In the genomic region with DNA sequence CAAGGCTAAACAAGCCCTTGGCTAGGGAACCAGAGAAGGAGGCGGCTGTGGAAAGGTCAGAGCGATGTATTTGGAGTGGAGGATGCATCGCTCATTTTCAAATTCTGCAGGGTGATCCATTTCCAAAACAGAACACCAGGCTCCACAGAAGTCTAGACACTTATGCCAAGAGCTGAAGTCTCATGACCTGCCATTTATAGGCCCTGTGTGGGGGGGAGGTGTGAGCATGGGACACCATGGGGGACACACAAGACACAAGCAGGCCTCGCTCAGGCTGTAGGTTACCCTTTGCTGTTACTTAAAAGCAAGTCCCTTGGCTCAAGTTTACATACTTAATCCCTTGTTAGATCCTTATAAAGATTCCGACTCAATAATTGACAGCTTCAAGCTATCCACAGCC, we compare ENCODE assay signal across 21 mouse cellular contexts. TPM values are rescaled to one million over a fixed set of nuclear protein-coding genes. Genes with fewer than 3 reads are reported as not detected.
A peak's percentile ranks its signal among the peaks of the same experiment; 100 is the strongest.
DNase-seq lines count a peak whose midpoint lies in the region; ATAC-seq and TF ChIP-seq lines count a peak whose summit lies in the region.
"Had no signal": no experiment of that assay in that cellular context is flagged by ENCODE, and none has a peak within 500 bp of the region (broad histone marks: within the 10 kb centered on the region; RNA-seq: fewer than 3 reads in every experiment).

No protein-coding gene starts in this region.

- no peak overlapping the region for H3K27ac ChIP-seq in heart, embryonic 10.5 days
- H3K27ac ChIP-seq in ES-Bruce4 (ENCODE audit: insufficient read depth, low read length), result no peak overlapping the region
- H3K27ac ChIP-seq in brown adipose tissue, adult 24 weeks (replicated peaks; ENCODE audit: low read depth, low read length), result 0 out of 2 replicates have a peak overlapping the region, but pooled peaks have one; percentile 44
- H3K27ac ChIP-seq in heart, postnatal 0 days (ENCODE audit: low read depth), result peak overlapping the region; percentile 68
- no peak overlapping the region for H3K27ac ChIP-seq in stomach, postnatal 0 days (replicated peaks)
- H3K27ac ChIP-seq: embryonic facial prominence, embryonic 12.5 days; hindbrain, embryonic 14.5 days; intestine, embryonic 15.5 days; neural tube, embryonic 12.5 days had no signal

- TF ChIP-seq EP300 in ES-Bruce4 (IDR thresholded peaks at IDR 0.05; ENCODE audit: insufficient read depth, low read depth, low read length), result no peak
- TF ChIP-seq EP300 in heart, postnatal 0 days (IDR thresholded peaks at IDR 0.05; ENCODE audit: low read depth), result 0 out of 2 replicates have a peak, but pooled peaks have one; percentile 34
- TF ChIP-seq EP300 in stomach, postnatal 0 days (optimal IDR thresholded peaks at IDR 0.05), result no peak

- H3K4me1 ChIP-seq in heart, embryonic 10.5 days, result peaks cover 18% of the 10 kb centered on the region
- H3K4me1 ChIP-seq in ES-Bruce4 (ENCODE audit: control insufficient read depth, insufficient read depth, low read length), result peaks cover 3% of the 10 kb centered on the region
- H3K4me1 ChIP-seq in brown adipose tissue, adult 24 weeks (ENCODE audit: control insufficient read depth, insufficient read depth, insufficient read length, low read length), result peaks cover 2% of the 10 kb centered on the region
- peaks cover 20% of the 10 kb centered on the region for H3K4me1 ChIP-seq in heart, postnatal 0 days (ENCODE audit: control insufficient read depth, insufficient read depth)
- H3K4me1 ChIP-seq in stomach, postnatal 0 days (replicated peaks; ENCODE audit: control insufficient read depth, insufficient read depth), result no peaks in the 10 kb centered on the region

- DNase-seq in heart, adult 8-10 months (ENCODE audit: low spot score), result peak; percentile 50
- DNase-seq in heart, embryonic 10.5 days (ENCODE audit: low spot score), result no peak
- peak; percentile 12 for DNase-seq in heart, postnatal 0 days (ENCODE audit: low spot score)
- DNase-seq in urinary bladder, adult 18-20 months (ENCODE audit: low spot score in 2 of 2), result no peak
- DNase-seq in stomach, postnatal 0 days (ENCODE audit: low spot score), result no peak
- DNase-seq: adrenal gland, adult 2 months; cerebellum, adult 11-12 months; liver; right cerebral cortex, postnatal 14 days; thymus, postnatal 25 days had no signal

- peak overlapping the region; percentile 21; the same call in 1 of the 2 replicates for H3K4me2 ChIP-seq in heart, postnatal 0 days (ENCODE audit: low read depth, low read length)
- H3K4me2 ChIP-seq in stomach, postnatal 0 days (replicated peaks; ENCODE audit: low read depth), result no peak overlapping the region
- H3K4me2 ChIP-seq: embryonic facial prominence, embryonic 12.5 days; hindbrain, embryonic 14.5 days; intestine, embryonic 15.5 days; neural tube, embryonic 12.5 days had no signal

- H3K4me3 ChIP-seq in heart, embryonic 10.5 days, result no peak overlapping the region
- H3K4me3 ChIP-seq in ES-Bruce4 (ENCODE audit: low read depth, low read length), result no peak overlapping the region
- H3K4me3 ChIP-seq in brown adipose tissue, adult 24 weeks (ENCODE audit: insufficient read depth, low read depth, low read length), result no peak overlapping the region
- H3K4me3 ChIP-seq in heart, postnatal 0 days (ENCODE audit: low read depth, low read length), result no peak overlapping the region
- no peak overlapping the region for H3K4me3 ChIP-seq in stomach, postnatal 0 days (ENCODE audit: low read depth, low read length)
- H3K4me3 ChIP-seq: embryonic facial prominence, embryonic 12.5 days; intestine, embryonic 15.5 days; neural tube, embryonic 12.5 days had no signal

- no peaks in the 10 kb centered on the region for H3K9me3 ChIP-seq in heart, embryonic 10.5 days
- no peaks in the 10 kb centered on the region for H3K9me3 ChIP-seq in ES-Bruce4 (replicated peaks; ENCODE audit: control insufficient read depth, insufficient read depth, low read length, poor library complexity, severe bottlenecking)
- no peaks in the 10 kb centered on the region for H3K9me3 ChIP-seq in heart, postnatal 0 days (replicated peaks; ENCODE audit: control insufficient read depth, low read length)
- H3K9me3 ChIP-seq in stomach, postnatal 0 days (ENCODE audit: control insufficient read depth, low read length), result no peaks in the 10 kb centered on the region
- H3K9me3 ChIP-seq: embryonic facial prominence, embryonic 12.5 days; intestine, embryonic 15.5 days; neural tube, embryonic 12.5 days had no signal

- H3K9ac ChIP-seq in ES-Bruce4 (ENCODE audit: low read depth, poor library complexity, severe bottlenecking), result 0 out of 2 replicates have a peak overlapping the region, but pooled peaks have one; percentile 10
- no peak overlapping the region for H3K9ac ChIP-seq in heart, postnatal 0 days (replicated peaks; ENCODE audit: low read depth, low read length)
- no peak overlapping the region for H3K9ac ChIP-seq in stomach, postnatal 0 days (ENCODE audit: low read length)
- H3K9ac ChIP-seq: embryonic facial prominence, embryonic 12.5 days; hindbrain, embryonic 14.5 days; intestine, embryonic 15.5 days; neural tube, embryonic 12.5 days had no signal

- H3K36me3 ChIP-seq in heart, embryonic 10.5 days, result peaks cover 22% of the 10 kb centered on the region; the same call in 1 of the 2 replicates
- peaks cover 7% of the 10 kb centered on the region for H3K36me3 ChIP-seq in ES-Bruce4 (ENCODE audit: control insufficient read depth, insufficient read depth, low read length, poor library complexity, severe bottlenecking)
- peaks cover 9% of the 10 kb centered on the region; the same call in 1 of the 2 replicates for H3K36me3 ChIP-seq in heart, postnatal 0 days (replicated peaks; ENCODE audit: control insufficient read depth, insufficient read depth, low read length)
- H3K36me3 ChIP-seq in stomach, postnatal 0 days (ENCODE audit: control insufficient read depth, insufficient read depth, low read length), result no peaks in the 10 kb centered on the region
- H3K36me3 ChIP-seq: embryonic facial prominence, embryonic 12.5 days; intestine, embryonic 15.5 days had no signal

- no peak for ATAC-seq in heart, postnatal 0 days (ENCODE audit: insufficient read depth, low read depth)
- ATAC-seq in stomach, postnatal 0 days (ENCODE audit: low FRiP score, low TSS enrichment), result no peak
- ATAC-seq: forebrain, embryonic 16.5 days; intestine, embryonic 15.5 days had no signal

- WGBS in heart, embryonic 10.5 days, result 86% methylated on average over 5 of the region's 5 CpGs
- 50% methylated on average over 5 of the region's 5 CpGs for WGBS in heart, postnatal 0 days
- 48% methylated on average over 5 of the region's 5 CpGs for WGBS in stomach, postnatal 0 days

- TF ChIP-seq CTCF in ES-Bruce4 (IDR thresholded peaks at IDR 0.05; ENCODE audit: low read depth, low read length), result no peak
- no peak for TF ChIP-seq CTCF in heart, postnatal 0 days (IDR thresholded peaks at IDR 0.05; ENCODE audit: low read depth)
- no peak for TF ChIP-seq CTCF in stomach, postnatal 0 days (IDR thresholded peaks at IDR 0.05; ENCODE audit: low read depth)

- TF ChIP-seq POLR2A in ES-Bruce4 (IDR thresholded peaks at IDR 0.05; ENCODE audit: insufficient read depth, low read length), result no peak

- H3K27me3 ChIP-seq in heart, embryonic 10.5 days (ENCODE audit: insufficient read depth, poor library complexity, severe bottlenecking), result no peaks in the 10 kb centered on the region
- H3K27me3 ChIP-seq in ES-Bruce4 (ENCODE audit: control insufficient read depth, insufficient read depth, low read length, poor library complexity, severe bottlenecking), result no peaks in the 10 kb centered on the region
- no peaks in the 10 kb centered on the region for H3K27me3 ChIP-seq in heart, postnatal 0 days (ENCODE audit: control insufficient read depth, insufficient read depth, low read length)
- H3K27me3 ChIP-seq in stomach, postnatal 0 days (ENCODE audit: control insufficient read depth, insufficient read depth, low read length), result no peaks in the 10 kb centered on the region
- H3K27me3 ChIP-seq: embryonic facial prominence, embryonic 12.5 days; intestine, embryonic 15.5 days; neural tube, embryonic 12.5 days had no signal

RNA-seq across cellular contexts. Expression of a gene that starts 3.2 kb away (rescaled TPM):
- total RNA-seq in heart, adult 8-10 months (2022), result 10 to 100 TPM; 51.8 to 65.8 (median 59.1) TPM
- 9.0 and 12.6 TPM in 2 replicates for polyA plus RNA-seq in heart, embryonic 10.5 days (2016; fragmentation: Nextera tagmentation; extraction: Ambion mirVana)
- 32.4 and 37.6 TPM in 2 replicates for polyA plus RNA-seq in ES-Bruce4 (2011; ENCODE audit: insufficient read depth, insufficient read length, low read depth, missing spikeins)
- polyA plus RNA-seq in brown adipose tissue, adult 24 weeks (2012; ENCODE audit: insufficient read depth, insufficient read length, missing spikeins), result 12.9 and 14.6 TPM in 2 replicates
- 9.0 and 21.1 TPM in 2 replicates for total RNA-seq in heart, postnatal 0 days (2014; rRNA removed; ENCODE audit: low replicate concordance)
- 14.4 and 15.6 TPM in 2 replicates for polyA plus RNA-seq in heart, postnatal 0 days (2015; fragmentation: Nextera tagmentation; extraction: Ambion mirVana)
- 4.1 and 5.2 TPM in 2 replicates for polyA plus RNA-seq in stomach, postnatal 0 days (2015; fragmentation: Nextera tagmentation; extraction: Ambion mirVana)

RNA-seq across cellular contexts. Expression of a gene that starts 33.5 kb away (rescaled TPM):
- not detected for total RNA-seq in heart, adult 8-10 months (2022)
- polyA plus RNA-seq in heart, embryonic 10.5 days (2016; fragmentation: Nextera tagmentation; extraction: Ambion mirVana), result 0.11 and 0.46 TPM in 2 replicates
- polyA plus RNA-seq in ES-Bruce4 (2011; ENCODE audit: insufficient read depth, insufficient read length, low read depth, missing spikeins), result 0.33 and 0.49 TPM in 2 replicates
- polyA plus RNA-seq in brown adipose tissue, adult 24 weeks (2012; ENCODE audit: insufficient read depth, insufficient read length, missing spikeins), result not detected in 2 replicates
- total RNA-seq in heart, postnatal 0 days (2014; rRNA removed; ENCODE audit: low replicate concordance), result 1.1 TPM in 1 of 2 replicates, not detected in the other
- polyA plus RNA-seq in heart, postnatal 0 days (2015; fragmentation: Nextera tagmentation; extraction: Ambion mirVana), result 0.05 TPM in 1 of 2 replicates, not detected in the other
- not detected in 2 replicates for polyA plus RNA-seq in stomach, postnatal 0 days (2015; fragmentation: Nextera tagmentation; extraction: Ambion mirVana)
- total RNA-seq: adrenal gland, adult 2 months; megakaryocyte-erythroid progenitor cell, adult 5-6 weeks had no signal
- polyA plus RNA-seq: adrenal gland, adult 2 months; gonadal fat pad, adult 2 months; intestine, embryonic 15.5 days; kidney, embryonic 16.5 days; neural tube, embryonic 12.5 days; testis, adult 2 months had no signal

RNA-seq across cellular contexts. Expression of a gene that starts 45.8 kb away (rescaled TPM):
- total RNA-seq in heart, adult 8-10 months (2022), result 100 to 1,000 TPM; 113 to 158 (median 137) TPM
- polyA plus RNA-seq in heart, embryonic 10.5 days (2016; fragmentation: Nextera tagmentation; extraction: Ambion mirVana), result 914 and 924 TPM in 2 replicates
- 12.4 and 18.2 TPM in 2 replicates for polyA plus RNA-seq in ES-Bruce4 (2011; ENCODE audit: insufficient read depth, insufficient read length, low read depth, missing spikeins)
- polyA plus RNA-seq in brown adipose tissue, adult 24 weeks (2012; ENCODE audit: insufficient read depth, insufficient read length, missing spikeins), result 12.2 and 44.0 TPM in 2 replicates
- total RNA-seq in heart, postnatal 0 days (2014; rRNA removed; ENCODE audit: low replicate concordance), result 31.1 and 34.5 TPM in 2 replicates
- polyA plus RNA-seq in heart, postnatal 0 days (2015; fragmentation: Nextera tagmentation; extraction: Ambion mirVana), result 383 and 392 TPM in 2 replicates
- polyA plus RNA-seq in stomach, postnatal 0 days (2015; fragmentation: Nextera tagmentation; extraction: Ambion mirVana), result 433 and 478 TPM in 2 replicates

Comparison
In these comparisons a context has a peak if more than half of its experiments do, and no peak if none do; other contexts are left out.
1. DNase-seq: peak in heart, adult 8-10 months (single experiment) and heart, postnatal 0 days (single experiment); none in heart, embryonic 10.5 days (single experiment), urinary bladder, adult 18-20 months (0 of 2) and stomach, postnatal 0 days (single experiment).
2. H3K27ac ChIP-seq: peak in brown adipose tissue, adult 24 weeks (single experiment) and heart, postnatal 0 days (single experiment); none in heart, embryonic 10.5 days (single experiment), ES-Bruce4 (single experiment) and stomach, postnatal 0 days (single experiment).